Mouse (Mus musculus) MN1 (cell line): ENCODE measurements around the gene Axin2.

Source experiments
- DNase-seq: peaks from one replicate; pipeline ENCODE4 v3.0.0-alpha.2; 2016; ENCODE audit warnings: low spot score

The Axin2 gene

DNA sequence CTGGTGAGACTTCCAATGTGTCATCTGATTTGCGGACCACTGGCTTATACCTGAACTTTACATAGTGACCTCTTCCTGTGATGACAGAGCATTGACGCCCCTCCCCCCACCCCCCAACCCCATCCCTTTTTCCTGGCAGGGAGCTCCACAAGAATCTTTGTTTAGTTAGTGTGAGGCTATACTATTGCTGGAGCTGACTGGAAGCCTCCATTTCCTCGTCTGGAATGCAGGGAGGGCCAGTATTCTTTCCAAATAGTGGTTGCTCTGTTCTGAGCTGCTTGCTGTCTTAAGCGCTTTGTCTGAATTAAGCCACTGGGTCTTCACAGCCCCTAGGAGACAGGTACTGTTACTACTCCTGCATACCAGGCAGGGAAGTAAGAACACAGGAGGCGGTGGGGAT lies 53.7 kb downstream of the Axin2 start:
- DNase-seq = no peak

DNA sequence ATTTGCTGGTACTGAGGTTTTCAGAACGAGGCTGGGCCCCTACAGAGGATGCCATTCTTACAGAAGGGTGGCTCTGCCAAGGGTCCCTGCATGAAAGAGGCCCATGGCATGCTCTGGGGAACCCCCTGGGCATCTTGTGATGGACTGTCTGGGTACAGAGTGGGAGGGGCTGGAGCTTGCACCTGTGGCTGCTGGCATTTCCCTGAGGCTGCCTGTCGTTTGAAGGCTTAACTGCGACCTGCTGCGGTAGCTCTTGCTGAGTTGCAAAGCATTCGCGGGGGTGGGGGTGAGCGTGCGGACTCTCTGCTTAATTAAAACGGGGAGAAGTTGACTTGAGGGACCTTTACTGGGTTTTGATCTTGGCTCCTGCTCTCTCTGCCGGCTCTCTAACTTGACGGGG lies 55.4 kb downstream of the Axin2 start:
- DNase-seq = no peak

DNA sequence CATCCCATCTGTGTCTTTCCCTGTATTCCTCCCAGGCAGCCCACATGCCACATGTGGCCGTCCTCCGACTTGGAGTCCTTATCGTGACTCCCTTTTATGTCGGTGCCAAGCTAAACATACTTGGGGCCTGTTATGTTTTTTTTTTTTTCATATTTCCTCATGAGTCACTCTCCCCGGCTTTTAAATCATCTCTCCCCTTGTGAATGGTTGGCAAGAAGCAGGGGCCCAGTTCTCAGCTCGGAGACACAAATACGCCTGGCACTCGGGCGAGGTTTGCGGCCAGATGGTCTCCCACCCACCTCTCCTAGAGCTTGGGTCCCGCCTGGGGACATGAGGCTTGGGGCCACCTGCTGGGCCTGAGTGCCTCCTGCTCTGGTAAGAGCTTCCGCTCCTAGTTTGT lies 60.4 kb downstream of the Axin2 start:
- DNase-seq = peak; percentile 70

- DNase-seq = no peak
These were observed 60.9 kb downstream of the Axin2 start for GRCm38 (mm10) chr11:108981012-108981411.

- no peak for DNase-seq
These were observed 63.4 kb downstream of the Axin2 start for GRCm38 (mm10) chr11:108983409-108984064.

DNA sequence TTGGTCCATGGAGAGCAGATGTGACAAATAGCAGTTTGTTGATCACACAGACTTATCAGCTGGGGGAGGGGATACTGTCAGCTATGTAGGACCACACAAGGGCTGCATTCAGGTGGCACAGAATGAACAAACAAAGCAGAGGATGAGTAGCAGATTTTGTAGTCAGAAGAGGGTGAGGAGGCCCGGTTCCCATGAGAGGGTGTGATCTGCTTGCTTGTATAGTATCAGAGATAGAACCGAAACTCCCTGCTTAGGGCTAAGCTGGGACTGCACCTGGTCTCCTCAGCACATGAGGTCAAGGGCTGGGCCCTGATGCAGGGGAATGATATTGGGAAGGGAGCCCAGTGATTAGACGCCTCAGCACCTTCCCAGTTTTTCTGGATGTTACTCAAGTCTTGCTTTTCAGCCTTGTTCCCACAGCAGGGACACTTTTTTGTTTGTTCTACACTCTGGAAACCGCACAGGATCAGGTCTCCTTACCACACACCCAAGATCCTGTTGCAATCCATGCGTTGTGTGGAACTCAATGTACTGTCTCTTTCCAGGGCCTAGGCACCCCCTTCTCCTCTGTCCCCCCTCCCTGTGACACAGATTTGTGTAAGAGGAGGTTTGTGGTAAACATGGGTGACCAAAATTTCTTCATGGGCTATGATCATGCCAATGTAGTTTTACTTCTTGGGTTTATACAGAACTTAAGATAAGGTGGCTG lies 64.7 kb downstream of the Axin2 start:
- no peak for DNase-seq

GRCm38 (mm10) chr11:108985836-108986235 lies 65.7 kb downstream of the Axin2 start:
- no peak for DNase-seq

DNA sequence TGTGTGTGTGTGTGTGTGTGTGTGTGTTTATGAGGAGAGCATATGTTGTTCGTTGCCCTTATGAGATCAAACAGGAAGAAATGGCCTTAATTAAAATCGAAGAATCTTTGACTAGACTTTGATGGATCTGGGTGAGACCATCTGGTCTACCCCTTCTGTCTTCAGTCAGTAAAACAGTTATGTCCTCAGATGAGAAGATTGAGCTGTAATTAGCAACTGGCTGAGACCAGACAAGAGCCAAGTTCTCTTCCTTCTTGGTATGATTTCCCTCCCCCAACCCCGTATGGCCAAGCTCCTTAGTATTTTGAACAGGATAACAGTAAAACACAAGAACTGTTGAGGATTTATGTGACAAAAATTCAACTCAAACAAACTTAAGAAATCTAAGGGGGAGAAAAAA lies 67.1 kb downstream of the Axin2 start:
- DNase-seq = no peak

GRCm38 (mm10) chr11:108987705-108988104 lies 67.6 kb downstream of the Axin2 start:
- no peak for DNase-seq

DNA sequence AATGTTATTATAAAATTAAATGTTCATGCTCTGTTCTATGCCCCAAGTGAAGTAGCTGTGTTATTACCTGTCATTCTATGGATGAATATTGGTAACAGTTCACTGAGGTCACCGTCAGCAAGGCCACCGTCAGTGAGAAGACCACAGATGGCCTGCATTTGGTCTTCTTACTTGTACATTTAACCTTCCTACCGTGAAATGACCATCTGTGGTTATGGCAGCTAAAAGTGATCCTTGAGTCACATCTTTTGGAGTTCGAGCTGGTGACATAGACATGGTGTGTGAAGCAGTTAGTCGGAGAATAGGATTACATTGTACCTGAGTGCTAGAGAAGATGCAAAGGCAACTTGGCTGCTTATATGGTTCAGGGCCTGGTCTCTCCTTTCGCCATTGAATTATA lies 68.1 kb downstream of the Axin2 start:
- DNase-seq = no peak

GRCm38 (mm10) chr11:108989940-108990339 lies 69.8 kb downstream of the Axin2 start:
- no peak for DNase-seq

DNA sequence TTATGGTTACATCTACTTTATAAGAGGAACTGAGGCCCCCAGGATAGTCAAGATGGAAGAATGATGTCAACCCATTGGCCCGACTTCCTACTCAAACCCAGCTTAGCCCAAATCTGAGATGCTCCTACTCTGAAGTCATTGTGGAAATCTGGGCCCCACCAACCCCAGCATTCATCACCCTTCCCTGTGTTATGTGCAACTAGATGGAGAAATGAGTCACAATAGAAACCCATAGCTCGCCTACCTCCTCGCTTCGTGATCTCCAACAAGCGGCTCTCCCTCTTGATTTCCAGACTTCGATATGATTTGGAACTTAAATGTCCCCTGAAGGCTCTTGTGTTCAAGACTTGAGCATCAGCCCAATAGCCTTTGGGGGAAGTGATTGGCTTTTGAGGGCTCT lies 73.3 kb downstream of the Axin2 start:
- no peak for DNase-seq

GRCm38 (mm10) chr11:108995196-108995989 lies 75.2 kb downstream of the Axin2 start:
- no peak for DNase-seq

GRCm38 (mm10) chr11:108995990-108996533 lies 75.9 kb downstream of the Axin2 start:
- no peak for DNase-seq

DNA sequence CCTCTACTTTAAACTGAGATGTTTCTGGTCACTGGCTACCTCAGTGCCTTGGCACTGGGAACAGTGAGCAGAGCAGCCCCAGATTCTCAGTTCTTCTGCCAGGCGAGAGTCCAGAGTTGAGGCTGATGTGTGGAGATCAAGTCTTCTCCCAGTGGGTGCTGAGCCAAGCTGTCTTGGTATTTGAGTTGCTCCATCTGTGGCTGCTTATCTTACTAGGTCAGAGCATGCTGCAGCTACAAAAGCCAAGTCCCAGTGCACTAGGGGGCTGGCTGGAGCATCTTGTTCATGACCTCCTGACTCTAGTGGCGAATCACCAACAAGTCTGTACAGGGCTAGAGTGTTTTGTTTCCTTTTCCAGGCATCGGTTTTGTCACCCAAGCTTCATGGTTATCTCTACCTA lies 77.7 kb downstream of the Axin2 start:
- DNase-seq = no peak
